Mouse (Mus musculus) activated CD4-positive, CD25-positive, alpha-beta regulatory T cell, adult 4 months (primary cell): Measurements from ENCODE around the gene Nrgn. TPM values are rescaled to one million over a fixed set of nuclear protein-coding genes. Genes with fewer than 3 reads are reported as not detected.

Experiments
- ATAC-seq: one replicate; pipeline ENCODE4 v1.8.0; 2017
- polyA plus RNA-seq, 2 experiments: library from polyadenylated mRNA; unstranded; fragments of 100-300 nt; shearing (Covaris generic); gene quantifications; one replicate each; pipeline ENCODE4 v1.2.1; 2017

The Nrgn gene
- under 1 TPM in 1 of 2 experiments, not detected in 1; 0.33 TPM for polyA plus RNA-seq

DNA sequence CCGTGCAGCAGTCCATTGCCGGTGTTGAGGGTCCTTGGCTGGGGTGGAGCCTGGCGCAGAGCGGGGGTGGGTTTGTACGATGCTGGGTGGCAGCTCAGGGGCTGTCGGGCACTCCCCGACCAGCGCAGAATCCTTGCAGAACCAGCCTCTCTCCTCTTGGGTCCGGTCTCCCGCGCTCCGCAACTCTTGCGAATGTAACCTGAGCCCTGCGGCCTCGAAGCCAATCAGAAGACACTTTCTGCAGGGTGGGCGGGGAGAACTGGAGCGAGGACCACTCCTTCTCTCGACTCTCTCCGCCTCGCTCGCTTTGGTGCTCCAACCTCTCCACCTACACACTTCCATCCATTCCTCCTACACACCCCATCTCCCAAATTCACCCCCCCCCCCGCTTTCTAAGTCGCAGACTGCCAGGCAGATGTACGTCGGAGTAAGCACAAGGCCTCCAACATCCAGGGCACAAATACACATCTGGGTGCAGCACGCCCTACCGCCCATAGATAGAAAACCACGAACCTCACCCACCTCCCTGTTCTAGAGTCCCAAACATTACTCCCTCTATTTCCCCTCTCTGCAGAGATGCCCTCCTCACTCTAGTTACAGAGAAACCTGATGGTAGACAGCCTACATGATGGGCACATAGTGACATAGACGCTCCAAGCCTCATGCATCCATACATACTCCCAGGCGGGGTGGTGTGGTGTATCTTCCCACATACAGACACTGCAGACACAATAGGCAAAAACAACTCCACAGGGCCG is at the start of gene Nrgn:
Nrgn (minus strand) TSS at position 369 of the 758 bp plus-strand sequence.
- peak; percentile 67 for ATAC-seq

DNA sequence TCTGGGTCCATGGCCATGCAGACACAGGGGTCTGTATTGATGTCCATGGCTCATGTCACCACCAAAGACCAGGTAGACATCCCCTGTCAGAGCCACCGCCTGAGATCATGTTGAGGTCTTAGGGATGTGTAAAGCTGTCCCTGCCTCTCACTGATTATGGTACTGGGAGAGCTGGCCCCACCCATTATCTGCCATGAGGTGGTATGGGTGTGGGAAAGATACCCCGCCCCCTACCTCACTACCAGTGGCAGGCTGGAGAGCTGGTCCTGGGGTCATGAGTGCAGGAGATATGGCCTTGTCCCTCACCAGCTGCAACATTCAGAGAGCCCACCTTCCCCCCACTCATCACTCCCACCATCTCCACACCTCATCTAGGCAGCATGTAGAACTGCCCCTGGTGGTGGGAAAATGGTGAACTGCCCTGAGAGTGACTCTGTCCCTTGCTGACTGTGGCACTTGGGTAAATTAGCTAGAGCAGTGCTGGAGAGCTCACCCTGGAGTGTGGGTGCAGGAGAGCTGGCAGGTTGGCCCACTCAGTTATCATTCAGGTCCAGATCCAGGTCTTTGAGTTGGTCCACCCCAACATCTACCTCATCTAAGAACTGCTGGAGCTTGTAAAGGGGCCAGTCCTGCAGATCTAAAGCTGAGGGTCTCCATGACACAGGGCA is 48.0 kb upstream of the Nrgn start:
- ATAC-seq, result no peak

DNA sequence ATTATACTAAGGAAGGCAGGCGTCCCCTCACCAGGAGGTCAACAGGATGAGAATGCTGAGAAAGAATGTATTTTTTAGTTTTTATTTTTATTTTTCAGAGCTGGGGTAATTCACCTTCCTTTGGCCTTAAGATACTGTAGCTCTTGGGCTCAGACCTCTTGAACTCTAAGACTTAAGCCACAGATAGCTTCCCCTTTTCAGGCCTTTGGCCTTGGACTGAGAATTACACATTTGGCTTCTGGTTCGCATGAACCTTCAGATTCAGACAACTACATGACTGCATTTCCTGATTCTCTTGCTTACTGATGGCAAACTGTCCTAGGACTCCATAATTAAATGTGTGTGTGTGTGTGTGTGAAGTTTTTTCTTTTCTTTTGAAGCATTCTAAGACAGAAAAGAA is 45.9 kb upstream of the Nrgn start:
- no peak for ATAC-seq

DNA sequence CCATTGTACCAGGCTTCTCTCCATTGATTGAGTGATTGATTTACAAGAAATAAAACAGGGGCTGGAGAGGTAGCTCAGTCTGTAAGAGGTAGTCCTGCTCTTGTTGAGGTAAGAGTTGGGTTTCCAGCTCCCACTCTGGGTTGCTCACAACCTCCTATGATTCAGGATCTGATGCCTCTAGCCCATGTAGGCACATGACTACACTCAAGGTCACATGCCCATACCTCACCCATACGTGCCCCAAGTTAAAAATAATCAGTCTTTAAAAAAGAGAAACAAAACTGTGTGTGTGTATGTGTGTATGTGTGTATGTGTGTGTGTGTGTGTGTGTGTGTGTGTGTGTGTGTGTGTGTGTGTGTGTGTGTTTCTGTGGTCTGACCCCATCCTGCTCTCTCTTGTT is 42.9 kb upstream of the Nrgn start:
- no peak for ATAC-seq

DNA sequence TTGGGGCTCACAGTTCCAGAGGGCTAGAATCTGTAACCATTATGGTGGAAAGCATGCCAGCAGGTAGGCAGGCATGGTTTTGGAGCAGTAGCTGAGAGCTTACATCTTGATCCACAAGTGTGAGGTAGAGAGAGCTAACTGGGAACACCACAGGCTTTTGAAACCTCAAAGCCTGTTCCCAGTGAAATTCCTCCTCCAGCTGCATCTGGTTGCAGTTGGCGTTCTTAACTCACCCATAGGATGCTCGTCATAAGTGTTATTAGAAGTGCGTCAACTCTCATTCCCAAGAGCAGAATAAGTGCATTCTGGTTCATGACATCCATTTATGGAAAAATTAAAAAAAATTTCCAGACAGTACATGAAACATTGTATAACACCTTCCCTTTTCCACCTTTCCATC is 41.0 kb upstream of the Nrgn start:
- no peak for ATAC-seq

DNA sequence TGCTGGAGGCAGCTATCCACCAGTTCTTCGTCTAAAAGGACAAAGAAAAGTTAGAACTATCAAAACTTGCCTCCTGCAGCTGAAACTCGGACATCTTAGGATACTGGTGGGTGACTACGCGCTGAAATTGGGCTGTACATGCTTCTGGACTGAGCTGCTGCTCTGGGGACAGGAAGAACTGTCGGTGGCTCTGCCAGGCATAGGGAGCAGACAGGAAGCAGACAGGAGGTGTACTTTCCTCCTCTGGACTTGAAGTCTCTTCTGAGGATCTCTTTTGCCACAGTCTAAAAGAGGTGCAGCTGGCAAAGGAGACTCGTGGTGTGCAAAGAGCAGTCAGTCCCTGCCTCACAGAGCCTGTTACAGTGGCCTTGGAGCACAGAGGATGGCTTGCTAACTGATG is 39.9 kb upstream of the Nrgn start:
- no peak for ATAC-seq

DNA sequence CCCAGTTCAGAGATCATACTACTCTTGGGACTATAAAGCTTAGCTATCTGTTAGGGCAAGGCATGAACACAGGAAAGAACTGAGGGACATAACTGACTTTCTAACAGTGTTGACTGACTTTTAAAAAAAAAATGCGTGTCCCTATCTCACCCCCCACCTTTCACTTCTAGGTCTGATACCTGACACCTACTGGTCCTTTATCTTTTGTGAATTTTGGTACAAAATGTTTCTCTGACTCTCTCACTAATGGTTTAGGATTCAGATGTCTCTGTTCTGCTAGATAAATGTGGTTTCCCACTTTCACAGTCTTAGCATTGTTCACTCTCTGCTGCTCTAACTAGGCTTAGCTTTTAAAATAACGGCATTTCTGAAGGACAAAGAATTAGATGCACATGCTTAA is 39.3 kb upstream of the Nrgn start:
- ATAC-seq, result no peak

DNA sequence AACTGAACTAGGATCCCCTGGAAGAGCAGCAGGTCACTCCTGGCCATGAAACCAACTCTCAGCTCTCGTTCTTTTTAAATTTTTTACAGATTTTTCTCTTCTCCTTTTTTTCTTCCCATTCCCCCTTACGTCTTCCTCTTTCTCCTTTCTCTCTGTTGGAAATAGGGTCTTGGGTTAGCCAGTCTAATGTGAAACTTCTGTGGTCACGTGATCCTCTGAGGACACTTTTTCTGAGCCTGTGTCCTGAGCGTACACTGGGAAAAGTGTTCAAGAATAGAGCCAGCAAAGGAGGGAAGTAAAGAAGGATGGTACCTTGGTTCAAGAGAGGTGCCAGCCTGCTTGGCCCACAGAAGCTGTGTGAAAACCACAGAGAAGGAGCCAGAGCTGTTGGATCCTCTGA is 37.7 kb upstream of the Nrgn start:
- no peak for ATAC-seq

DNA sequence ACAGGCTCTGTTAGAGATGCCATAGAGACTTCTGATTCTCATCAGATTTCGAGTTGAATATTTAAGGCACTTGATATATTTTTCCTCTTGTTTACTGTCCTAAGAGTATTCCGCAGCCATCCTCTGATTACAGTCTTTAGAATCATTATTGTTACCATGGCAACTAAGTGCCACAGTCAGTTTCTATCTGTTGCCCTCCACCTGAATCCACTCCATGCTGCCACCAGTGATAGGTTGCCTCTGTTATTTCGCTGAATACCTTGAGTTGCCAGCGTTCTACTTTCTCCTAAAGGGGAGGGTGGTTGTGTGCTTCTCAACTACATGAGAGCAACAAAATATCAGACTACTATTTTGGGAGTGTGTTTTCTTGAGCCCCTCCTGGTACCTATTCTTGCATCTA is 34.0 kb upstream of the Nrgn start:
- no peak for ATAC-seq

DNA sequence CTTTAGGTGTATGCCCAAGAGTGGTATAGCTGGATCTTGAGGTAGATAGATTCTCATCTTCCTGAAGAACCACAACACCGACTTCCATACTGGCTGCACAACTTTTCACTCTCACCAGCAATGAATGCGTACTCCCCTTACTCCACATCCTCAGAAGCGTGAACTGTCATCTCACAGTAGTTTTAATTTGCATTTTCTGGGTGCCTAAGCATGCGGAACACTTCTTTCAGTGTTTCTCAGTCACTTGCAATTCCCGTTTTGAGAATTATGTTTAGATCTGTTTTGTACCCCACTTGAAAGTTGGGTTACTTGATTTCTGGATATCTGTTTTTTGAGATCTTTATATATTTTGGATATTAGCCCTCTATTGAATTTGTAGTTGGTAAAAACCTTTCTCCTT is 30.9 kb upstream of the Nrgn start:
- ATAC-seq, result no peak

DNA sequence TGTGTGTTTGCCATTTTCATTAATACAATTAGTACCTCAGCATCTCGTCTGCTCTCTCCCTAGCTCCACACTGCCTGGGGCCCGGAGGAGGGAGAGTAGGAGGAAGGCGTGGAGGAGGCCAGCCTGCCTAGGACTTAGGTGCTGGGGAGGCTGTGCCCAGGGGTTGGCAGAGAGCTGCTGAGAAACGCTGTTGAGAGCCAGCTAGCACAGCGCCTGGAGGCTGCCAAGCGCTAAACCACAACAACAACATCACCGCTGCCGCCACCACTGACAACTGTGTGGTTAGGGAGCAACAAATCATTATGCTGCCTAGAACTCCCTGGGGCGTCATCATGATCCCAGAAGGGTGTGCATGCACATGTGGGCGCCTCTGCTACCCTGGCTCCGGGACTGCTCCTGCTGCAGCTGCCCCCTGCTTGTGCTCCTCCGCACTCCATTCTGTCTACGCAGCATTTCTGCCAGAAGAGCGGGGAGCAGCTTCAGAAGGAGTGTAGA is 23.8 kb upstream of the Nrgn start:
- ATAC-seq, result no peak

DNA sequence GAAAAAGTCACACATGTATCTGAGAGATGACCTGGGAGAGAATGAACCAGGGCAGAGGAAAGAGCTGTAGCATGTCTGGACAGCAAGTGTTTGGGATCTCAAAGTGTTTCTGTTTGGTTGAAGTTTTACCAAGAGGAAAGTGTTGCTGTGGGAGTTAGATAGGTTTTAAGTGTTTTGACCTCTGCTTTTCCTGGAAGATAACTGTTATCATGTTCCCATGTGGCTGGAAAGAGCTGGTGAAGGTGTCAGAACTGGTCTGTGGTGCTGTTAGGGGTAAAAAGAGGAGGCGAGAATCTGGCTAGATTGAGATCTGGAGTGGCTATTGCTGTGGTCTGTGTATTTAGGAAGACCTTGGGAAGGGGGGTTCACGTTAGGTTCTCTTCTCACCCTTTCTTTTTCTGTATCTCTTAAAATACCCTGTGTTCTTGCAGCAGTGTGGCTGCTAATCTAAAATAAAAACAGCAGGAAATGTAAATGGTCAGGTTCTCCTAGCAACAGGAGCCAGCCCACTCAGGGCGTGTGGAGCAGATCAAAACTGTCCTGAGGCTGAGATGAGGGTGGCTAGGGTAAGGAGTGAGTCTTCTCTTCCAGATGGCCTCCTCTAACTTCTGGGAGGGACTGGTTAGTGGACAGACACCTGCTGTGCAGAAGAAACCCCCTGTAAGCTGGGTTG is 19.6 kb upstream of the Nrgn start:
- no peak for ATAC-seq

DNA sequence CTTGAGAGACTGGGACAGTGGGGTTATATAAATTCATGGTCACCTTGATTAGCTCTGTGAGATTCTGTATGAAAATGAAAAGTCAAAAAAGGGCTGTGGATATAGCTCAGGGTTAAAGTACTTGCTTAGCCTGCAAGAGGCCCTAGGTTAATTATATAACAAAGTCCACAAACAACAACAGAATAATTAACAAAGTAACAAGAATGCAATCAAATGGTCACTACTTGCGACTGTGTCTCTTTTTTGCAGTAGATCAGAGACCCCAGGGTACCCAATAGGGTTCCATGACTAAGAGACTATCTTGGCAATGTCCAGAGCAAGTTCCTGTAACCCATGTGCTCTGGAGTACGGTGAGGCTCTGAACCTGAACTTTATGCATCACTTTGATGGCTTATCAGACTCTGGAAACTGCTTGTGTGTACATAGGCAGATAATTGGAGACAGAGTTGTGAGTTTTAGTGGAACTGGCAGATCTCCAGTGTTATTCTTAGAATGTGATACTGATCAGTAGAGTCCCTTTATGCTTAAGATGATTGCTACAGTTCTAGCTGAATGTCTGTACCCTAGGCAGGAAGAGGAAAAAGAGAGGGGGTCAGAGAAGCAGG is 16.6 kb upstream of the Nrgn start:
- no peak for ATAC-seq

DNA sequence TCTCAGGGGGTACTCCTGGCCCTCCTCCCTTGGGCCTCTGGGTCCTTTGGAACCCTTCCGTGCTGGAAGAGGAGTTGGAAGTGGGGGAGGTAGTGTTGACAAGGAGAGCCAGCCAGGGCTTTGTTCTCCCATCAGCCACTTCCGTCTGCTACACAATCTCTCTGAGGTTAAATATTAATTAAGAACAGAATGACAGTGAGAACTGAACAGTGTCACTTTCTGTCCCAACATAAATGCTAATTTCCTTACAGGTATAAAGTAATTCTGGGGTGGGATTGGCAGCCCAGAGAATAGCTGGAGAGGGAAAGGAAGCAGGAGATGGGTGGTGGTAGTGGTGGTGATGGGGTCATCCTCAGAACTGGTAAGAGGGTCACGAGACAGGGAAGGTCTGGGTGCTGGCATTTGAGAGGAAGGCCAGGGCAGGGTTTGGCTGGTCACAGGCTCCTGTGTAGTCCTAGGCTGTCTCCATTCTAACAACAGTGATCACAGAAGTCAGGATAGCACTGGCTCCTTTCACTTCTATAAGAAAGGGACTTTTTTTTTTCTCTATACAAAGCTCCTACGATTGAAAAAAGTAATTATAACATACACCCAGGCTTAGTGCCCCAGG is 16.0 kb upstream of the Nrgn start:
- ATAC-seq, result no peak

DNA sequence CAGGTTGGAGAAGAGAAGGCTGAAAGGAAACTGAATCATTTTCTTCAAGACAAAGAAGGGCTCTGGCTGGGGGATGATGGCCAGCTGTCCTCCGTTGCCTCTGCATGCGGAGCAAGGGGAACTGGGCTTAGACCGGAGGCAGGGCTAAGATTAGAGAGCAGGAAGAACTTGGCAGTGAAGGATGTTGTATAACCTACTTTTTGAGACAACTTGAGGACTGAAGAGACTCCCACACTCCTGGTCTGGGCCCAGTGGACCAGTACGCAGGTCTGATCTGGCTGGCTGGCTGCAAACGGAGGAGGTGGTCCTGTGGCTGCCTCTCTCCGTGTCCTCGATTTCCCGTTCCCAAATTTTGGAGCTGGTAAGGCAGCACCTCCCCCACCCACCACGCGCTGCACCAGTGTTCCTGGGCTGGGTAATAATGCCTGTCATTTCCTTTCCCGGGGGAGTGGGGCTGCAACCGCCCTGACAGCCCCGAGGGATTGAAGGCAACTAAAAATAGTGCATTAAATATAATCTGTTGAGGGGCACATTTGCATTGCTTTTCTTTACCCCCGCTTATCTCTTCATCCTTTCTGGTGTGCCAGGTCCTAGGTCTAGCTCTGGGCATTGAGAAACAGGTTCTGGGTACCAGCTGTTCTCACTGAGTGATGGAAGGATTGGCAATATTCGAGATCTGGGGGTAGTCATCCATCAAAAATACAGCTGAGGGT is 15.3 kb upstream of the Nrgn start:
- ATAC-seq, result no peak

DNA sequence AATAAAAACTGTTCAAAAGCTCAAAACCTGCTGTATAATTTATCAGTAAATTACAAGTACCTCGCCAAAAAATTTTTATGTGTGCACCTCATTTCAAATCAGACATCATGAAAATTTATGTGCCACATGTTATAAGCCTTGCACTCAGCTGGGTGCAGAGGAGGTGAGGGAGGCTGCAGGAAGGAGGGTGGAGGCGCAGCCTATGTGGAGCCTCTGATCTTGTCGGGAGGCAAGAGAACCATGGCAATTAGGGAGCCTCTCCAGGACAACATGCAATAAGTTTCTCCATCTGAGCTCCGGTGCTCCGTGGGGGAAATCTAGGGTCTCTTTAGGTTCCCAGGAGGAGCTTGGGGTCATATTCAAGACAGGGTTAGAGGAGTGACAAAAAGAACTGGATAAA is 14.8 kb upstream of the Nrgn start:
- no peak for ATAC-seq

DNA sequence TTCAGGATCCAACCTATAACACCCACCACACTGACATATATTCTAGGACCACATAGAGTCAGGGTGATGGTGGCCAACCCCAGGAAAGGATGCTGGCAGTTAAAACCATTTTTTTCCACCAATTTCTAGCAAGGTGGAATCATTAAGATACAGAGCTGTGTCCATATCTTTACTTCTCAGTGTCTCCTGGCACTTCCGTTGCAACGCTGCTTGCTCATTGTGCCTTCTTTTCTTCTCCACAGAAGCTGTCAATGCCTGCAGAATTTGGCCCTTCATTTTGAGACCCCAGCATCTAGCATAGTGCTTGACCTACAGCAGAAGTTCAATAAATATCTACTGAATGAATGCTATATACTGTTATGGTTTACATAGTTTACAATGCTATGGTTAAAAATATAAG is 14.3 kb upstream of the Nrgn start:
- no peak for ATAC-seq

DNA sequence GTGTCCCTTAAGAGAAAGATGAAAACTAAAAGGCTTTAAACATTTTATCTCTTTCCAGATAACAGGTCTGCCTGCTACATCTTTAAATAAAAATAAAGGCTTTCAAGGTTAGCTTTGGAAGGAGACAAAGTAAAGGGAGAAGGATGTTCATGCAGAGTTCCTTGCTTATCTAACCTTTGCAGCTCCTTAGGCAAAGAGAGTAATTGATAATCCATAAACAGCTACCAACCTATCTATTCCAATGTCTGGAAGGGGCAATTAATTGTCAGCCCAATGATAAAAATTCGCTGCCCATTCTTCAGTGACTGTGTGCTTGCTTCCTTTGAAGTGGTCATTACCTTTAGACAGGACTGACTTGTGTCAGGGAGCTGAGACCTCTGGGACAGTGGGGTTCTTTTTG is 11.1 kb upstream of the Nrgn start:
- ATAC-seq, result no peak

DNA sequence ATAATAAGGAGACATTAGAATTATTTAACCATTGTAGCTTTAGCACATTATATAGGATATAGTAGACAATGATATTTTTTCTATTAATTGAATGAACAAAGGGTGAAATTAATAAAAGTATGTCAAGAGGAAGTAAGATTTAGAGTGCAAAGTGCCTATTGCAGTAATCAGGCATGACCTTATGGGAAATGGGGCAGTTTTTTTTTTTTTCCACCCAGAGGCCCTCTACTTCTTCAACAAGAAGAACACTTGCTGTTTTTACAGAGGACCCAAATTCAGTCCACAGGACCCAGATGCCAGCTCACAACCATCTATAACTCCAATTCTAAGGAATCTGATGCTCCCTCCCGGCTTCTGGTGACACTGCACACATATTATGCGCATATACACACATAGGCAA is 7.9 kb upstream of the Nrgn start:
- no peak for ATAC-seq

DNA sequence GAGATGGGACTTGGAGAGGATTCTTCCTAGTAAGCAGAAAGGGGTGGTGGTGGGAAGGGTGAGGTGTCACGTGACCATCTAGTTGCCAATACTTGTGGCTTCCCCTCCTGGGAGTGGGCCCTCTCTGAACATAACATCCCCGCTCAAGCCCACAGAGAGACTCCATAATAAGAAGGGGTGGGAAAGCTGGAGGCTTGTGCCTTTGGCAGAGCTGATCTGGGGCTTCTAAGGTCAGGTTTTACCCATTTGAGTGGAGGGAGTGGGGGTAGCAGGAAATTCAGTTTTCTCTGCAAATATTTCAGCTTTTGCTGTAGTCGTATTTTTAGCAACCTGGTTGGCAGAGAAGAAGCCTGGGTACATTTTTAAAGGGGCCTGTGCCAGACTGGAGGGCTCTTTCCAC is 3.7 kb upstream of the Nrgn start:
- no peak for ATAC-seq

DNA sequence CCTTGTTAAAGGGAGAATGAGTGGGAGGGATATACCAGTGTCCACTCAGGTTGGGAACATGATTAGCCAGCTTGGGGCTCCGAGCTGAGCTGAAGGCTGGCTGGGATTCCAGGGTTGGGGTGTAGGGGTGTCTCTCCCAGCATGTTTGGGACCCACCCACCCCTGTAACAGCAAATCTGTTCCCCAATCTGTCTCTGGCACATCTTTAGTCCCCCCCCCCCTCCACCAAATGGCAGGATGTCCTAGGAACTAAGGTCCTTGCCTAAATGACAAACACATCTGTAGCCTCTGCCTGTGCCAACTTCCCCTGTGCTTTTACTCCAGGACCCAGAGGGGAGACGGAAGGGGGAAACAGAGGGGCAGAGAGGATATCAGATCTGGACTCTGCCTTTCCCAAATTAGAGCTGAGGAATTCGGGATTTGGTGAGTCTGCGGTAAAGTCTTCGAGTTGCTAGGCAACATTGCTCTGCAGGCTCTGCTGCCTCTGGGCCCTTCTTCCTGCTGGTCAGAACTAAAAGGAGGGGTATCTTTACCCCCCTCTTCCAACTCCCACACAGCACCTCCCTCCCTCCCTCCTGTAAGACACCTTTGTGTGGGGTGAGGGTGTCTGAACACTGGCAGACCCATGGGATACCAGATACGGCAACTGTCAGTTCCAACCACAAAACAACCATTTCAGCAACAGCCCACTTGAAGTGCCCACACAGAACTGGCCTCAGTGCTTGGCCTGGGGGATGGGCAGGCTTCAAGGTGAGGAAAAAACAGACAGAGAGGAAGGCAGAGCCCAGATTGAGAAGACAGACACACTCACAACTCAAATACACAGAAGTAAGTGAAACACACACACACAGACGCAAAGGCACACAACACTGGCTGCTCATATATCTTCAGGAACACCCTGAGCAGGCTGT is 2.4 kb upstream of the Nrgn start, which contains the start of gene Siae:
Siae (plus strand) TSS at position 861 of the 911 bp plus-strand sequence.
- ATAC-seq, result no peak
